Mouse (Mus musculus): ENCODE data around the gene Cenpa. TPM values are rescaled to one million over a fixed set of nuclear protein-coding genes. Genes with fewer than 3 reads are reported as not detected.
"Not testable (repeated sequence)": the region's sequence is repeated elsewhere in the genome, so short reads cannot be mapped to it uniquely, and the experiment has no call there.

The Cenpa gene
- total RNA-seq, 2 experiments from 2014 or later: 127 to 250 TPM

GRCm38 (mm10) chr5:30676800-30677199, 10.2 kb downstream of the Cenpa start:
- no peak for ATAC-seq (ENCODE audit: poor library complexity, severe bottlenecking)

GRCm38 (mm10) chr5:30678069-30678468, 11.5 kb downstream of the Cenpa start:
- ATAC-seq (ENCODE audit: poor library complexity, severe bottlenecking): not testable (repeated sequence)

GRCm38 (mm10) chr5:30678722-30679296, 12.2 kb downstream of the Cenpa start:
- ATAC-seq (ENCODE audit: poor library complexity, severe bottlenecking): no peak

- ATAC-seq (ENCODE audit: poor library complexity, severe bottlenecking): no peak
Measured at GRCm38 (mm10) chr5:30679593-30679992, 13.0 kb downstream of the Cenpa start.

GRCm38 (mm10) chr5:30681970-30682369, 15.4 kb downstream of the Cenpa start:
- no peak for ATAC-seq (ENCODE audit: poor library complexity, severe bottlenecking)

GRCm38 (mm10) chr5:30682967-30683600, 16.5 kb downstream of the Cenpa start:
- no peak for ATAC-seq (ENCODE audit: poor library complexity, severe bottlenecking)

- no peak for ATAC-seq (ENCODE audit: poor library complexity, severe bottlenecking)
Measured at GRCm38 (mm10) chr5:30683993-30684392, 17.4 kb downstream of the Cenpa start.

GRCm38 (mm10) chr5:30686781-30687180, 20.2 kb downstream of the Cenpa start:
- ATAC-seq (ENCODE audit: poor library complexity, severe bottlenecking): no peak

- no peak for ATAC-seq (ENCODE audit: poor library complexity, severe bottlenecking)
Measured at GRCm38 (mm10) chr5:30700361-30701000, 33.9 kb downstream of the Cenpa start.

GRCm38 (mm10) chr5:30701373-30701772, 34.8 kb downstream of the Cenpa start:
- not testable (repeated sequence) for ATAC-seq (ENCODE audit: poor library complexity, severe bottlenecking)

- ATAC-seq (ENCODE audit: poor library complexity, severe bottlenecking): no peak
Measured at GRCm38 (mm10) chr5:30701866-30702265, 35.3 kb downstream of the Cenpa start.

GRCm38 (mm10) chr5:30709744-30710383, 43.3 kb downstream of the Cenpa start:
- peak; percentile 52; the same call in 1 of the 2 replicates for ATAC-seq (ENCODE audit: poor library complexity, severe bottlenecking)

GRCm38 (mm10) chr5:30710486-30710885, 43.9 kb downstream of the Cenpa start:
- ATAC-seq (ENCODE audit: poor library complexity, severe bottlenecking): no peak

GRCm38 (mm10) chr5:30711147-30712001, 44.8 kb downstream of the Cenpa start, which contains the start of gene Dpysl5:
Gene Dpysl5 (plus strand): TSS chr5:30711564.
- peak; percentile 51 for ATAC-seq (ENCODE audit: poor library complexity, severe bottlenecking)

GRCm38 (mm10) chr5:30712002-30712390, 45.4 kb downstream of the Cenpa start:
- ATAC-seq (ENCODE audit: poor library complexity, severe bottlenecking): no peak

GRCm38 (mm10) chr5:30712441-30713298, 46.1 kb downstream of the Cenpa start:
- no peak for ATAC-seq (ENCODE audit: poor library complexity, severe bottlenecking)

- ATAC-seq (ENCODE audit: poor library complexity, severe bottlenecking): no peak
Measured at GRCm38 (mm10) chr5:30713299-30713675, 46.7 kb downstream of the Cenpa start.

- ATAC-seq (ENCODE audit: poor library complexity, severe bottlenecking): no peak
Measured at GRCm38 (mm10) chr5:30713691-30714090, 47.1 kb downstream of the Cenpa start.

- no peak for ATAC-seq (ENCODE audit: poor library complexity, severe bottlenecking)
Measured at GRCm38 (mm10) chr5:30716311-30716710, 49.7 kb downstream of the Cenpa start.

GRCm38 (mm10) chr5:30717506-30717905, 50.9 kb downstream of the Cenpa start:
- no peak for ATAC-seq (ENCODE audit: poor library complexity, severe bottlenecking)

Measured in megakaryocyte, adult 5-6 weeks (primary cell).